Mouse (Mus musculus): ENCODE results near the gene Dazl.

- TF ChIP-seq POLR2A (IDR thresholded peaks at IDR 0.05; ENCODE audit: extremely low read depth, insufficient read depth, low read length) (no peak), CTCF (IDR thresholded peaks at IDR 0.05; ENCODE audit: low read depth, low read length) (no peak)
Observed at GRCm38 (mm10) chr17:50298821-50299220, 5.4 kb upstream of the Dazl start.

Measured in liver, adult 2 months (tissue).